Mouse (Mus musculus) forebrain, embryonic 15.5 days (tissue): ENCODE data around the gene Ube2e3. TPM values are rescaled to one million over a fixed set of nuclear protein-coding genes. Genes with fewer than 3 reads are reported as not detected.

Source experiments
- ATAC-seq: fragments of 200-750 bp; cut with Nextera tagmentation; replicated peaks from 2 replicates; pipeline ENCODE4 v1.8.0; 2017; ENCODE audit warnings: mild to moderate bottlenecking, moderate TSS enrichment, moderate library complexity
- H3K27ac ChIP-seq: fragments of 300-500 bp; sonication (generic); replicated peaks from 2 replicates; pipeline ENCODE4 v1.5.1; 2015; ENCODE audit warnings: mild to moderate bottlenecking, inconsistent platforms
- H3K27me3 ChIP-seq: fragments of 300-500 bp; sonication (generic); 2 replicates; pipeline ENCODE4 v1.6.1; 2015; ENCODE audit warnings: inconsistent platforms
- H3K36me3 ChIP-seq: fragments of 300-500 bp; sonication (generic); 2 replicates; pipeline ENCODE4 v1.6.1; 2015; ENCODE audit warnings: mild to moderate bottlenecking, inconsistent platforms
- H3K4me1 ChIP-seq: fragments of 300-500 bp; sonication (generic); 2 replicates; pipeline ENCODE4 v1.6.1; 2015; ENCODE audit warnings: inconsistent platforms
- H3K4me2 ChIP-seq: fragments of 300-500 bp; sonication (generic); replicated peaks from 2 replicates; pipeline ENCODE4 v1.6.1; 2015; ENCODE audit warnings: mild to moderate bottlenecking, inconsistent platforms
- H3K4me3 ChIP-seq: fragments of 300-500 bp; sonication (generic); 2 replicates; pipeline ENCODE4 v1.5.1; 2015; ENCODE audit warnings: mild to moderate bottlenecking, inconsistent platforms
- H3K9ac ChIP-seq: fragments of 300-500 bp; sonication (generic); replicated peaks from 2 replicates; pipeline ENCODE4 v1.6.1; 2015; ENCODE audit warnings: mild to moderate bottlenecking, inconsistent platforms
- H3K9me3 ChIP-seq: fragments of 300-500 bp; sonication (generic); 2 replicates; pipeline ENCODE4 v1.6.1; 2016; ENCODE audit warnings: inconsistent platforms
- WGBS: fragments of 180-500 bp; shearing (Covaris S2); methylation state at CpG from one replicate; pipeline ENCODE4 v1.1.7; 2015; ENCODE audit warnings: mixed read lengths; 5-methylcytosine and 5-hydroxymethylcytosine counted together
- polyA plus RNA-seq: library from polyadenylated mRNA; unstranded; fragments of >200 nt; fragmentation: Nextera tagmentation; extraction: Ambion mirVana; gene quantifications from 2 replicates; pipeline ENCODE4 v1.2.1, GENCODE M21; 2015

The Ube2e3 gene
- polyA plus RNA-seq, 1 experiment from 2014 or later = 261 TPM

GRCm38 (mm10) chr2:78868511-78868854 lies 559 bp downstream of the Ube2e3 start:
- H3K27ac ChIP-seq = peak overlapping the region; percentile 97
- under 1% methylated on average over 39 of the region's 44 CpGs for WGBS
- H3K27me3 ChIP-seq = no peaks in the 10 kb centered on the region
- no peaks in the 10 kb centered on the region for H3K36me3 ChIP-seq
- ATAC-seq = peak; percentile 73
- peaks cover 27% of the 10 kb centered on the region for H3K4me1 ChIP-seq
- no peaks in the 10 kb centered on the region for H3K9me3 ChIP-seq
- H3K4me2 ChIP-seq = peak overlapping the region; percentile 86
- H3K9ac ChIP-seq = peak overlapping the region; percentile 97
- H3K4me3 ChIP-seq = peak overlapping the region; percentile 80

- no peaks in the 10 kb centered on the region for H3K36me3 ChIP-seq
- no peaks in the 10 kb centered on the region for H3K9me3 ChIP-seq
- under 1% methylated on average over 75 of the region's 114 CpGs for WGBS
- peaks cover 32% of the 10 kb centered on the region for H3K4me1 ChIP-seq
- ATAC-seq = peak; percentile 96
- peak overlapping the region; percentile 80 for H3K4me3 ChIP-seq
- peak overlapping the region; percentile 48 for H3K4me2 ChIP-seq
- peak overlapping the region; percentile 97 for H3K27ac ChIP-seq
- H3K9ac ChIP-seq = peak overlapping the region; percentile 97
- H3K27me3 ChIP-seq = no peaks in the 10 kb centered on the region
Measured at GRCm38 (mm10) chr2:78868951-78869720, 1.2 kb downstream of the Ube2e3 start.

GRCm38 (mm10) chr2:78869721-78870442 lies 2.0 kb downstream of the Ube2e3 start:
- no peaks in the 10 kb centered on the region for H3K27me3 ChIP-seq
- H3K27ac ChIP-seq = peak overlapping the region; percentile 97
- H3K4me1 ChIP-seq = peaks cover 36% of the 10 kb centered on the region
- H3K36me3 ChIP-seq = no peaks in the 10 kb centered on the region
- ATAC-seq = no peak
- no peaks in the 10 kb centered on the region for H3K9me3 ChIP-seq
- peak overlapping the region; percentile 97 for H3K9ac ChIP-seq
- H3K4me3 ChIP-seq = peak overlapping the region; percentile 80
- peak overlapping the region; percentile 48 for H3K4me2 ChIP-seq
- 1% methylated on average over 35 of the region's 35 CpGs for WGBS

DNA sequence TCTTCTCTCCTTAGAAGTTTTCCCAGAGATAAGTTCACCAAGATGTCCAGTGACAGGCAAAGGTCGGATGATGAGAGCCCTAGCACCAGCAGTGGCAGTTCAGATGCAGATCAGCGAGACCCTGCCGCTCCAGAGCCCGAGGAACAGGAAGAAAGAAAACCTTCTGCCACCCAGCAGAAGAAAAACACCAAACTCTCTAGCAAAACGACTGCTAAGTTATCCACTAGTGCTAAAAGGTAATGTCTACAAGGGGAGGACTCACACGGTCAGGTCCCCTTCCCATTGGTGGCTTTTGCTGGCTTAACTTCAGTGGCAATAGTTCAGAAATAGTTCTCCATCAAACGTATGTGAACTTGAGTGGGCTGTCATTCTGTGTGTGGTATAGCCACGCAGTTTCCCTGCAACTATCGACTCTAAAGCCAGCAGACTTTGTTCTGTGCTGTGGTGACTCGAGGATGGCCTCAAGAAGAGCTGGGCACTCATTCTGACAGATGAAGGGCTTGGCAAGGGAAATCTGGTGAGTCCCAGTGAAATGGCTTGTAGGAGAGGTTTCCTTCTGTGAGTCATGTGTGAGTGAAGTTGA lies 2.6 kb downstream of the Ube2e3 start:
- Histone ChIP-seq H3K4me3 (peak overlapping the region; percentile 80), H3K9me3 (no peaks in the 10 kb centered on the region), H3K9ac (peak overlapping the region; percentile 97), H3K27me3 (no peaks in the 10 kb centered on the region), H3K4me1 (peaks cover 41% of the 10 kb centered on the region), H3K27ac (peak overlapping the region; percentile 97), H3K36me3 (no peaks in the 10 kb centered on the region), H3K4me2 (peak overlapping the region; percentile 48)
- no peak for ATAC-seq
- WGBS = 3% methylated on average over 10 of the region's 10 CpGs

GRCm38 (mm10) chr2:78871971-78872860 lies 4.3 kb downstream of the Ube2e3 start:
- Histone ChIP-seq H3K36me3 (no peaks in the 10 kb centered on the region), H3K27ac (peak overlapping the region; percentile 79), H3K9me3 (no peaks in the 10 kb centered on the region), H3K9ac (peak overlapping the region; percentile 97), H3K27me3 (no peaks in the 10 kb centered on the region), H3K4me2 (peak overlapping the region; percentile 48), H3K4me1 (peaks cover 49% of the 10 kb centered on the region), H3K4me3 (peak overlapping the region; percentile 80)
- 0 out of 2 replicates have a peak, but pooled peaks have one; percentile 24 for ATAC-seq
- WGBS = 10% methylated on average over 8 of the region's 8 CpGs

- no peak for ATAC-seq
- Histone ChIP-seq H3K4me1 (peaks cover 55% of the 10 kb centered on the region), H3K27ac (no peak overlapping the region), H3K4me3 (peak overlapping the region; percentile 11), H3K4me2 (peak overlapping the region; percentile 35), H3K36me3 (no peaks in the 10 kb centered on the region), H3K9ac (peak overlapping the region; percentile 5; the same call in 1 of the 2 replicates), H3K27me3 (no peaks in the 10 kb centered on the region), H3K9me3 (no peaks in the 10 kb centered on the region)
- WGBS = 15% methylated on average over 2 of the region's 2 CpGs
Measured at GRCm38 (mm10) chr2:78873946-78874345, 6.0 kb downstream of the Ube2e3 start.

GRCm38 (mm10) chr2:78876002-78876401 lies 8.1 kb downstream of the Ube2e3 start:
- H3K9ac ChIP-seq = no peak overlapping the region
- no peak overlapping the region for H3K27ac ChIP-seq
- no peaks in the 10 kb centered on the region for H3K27me3 ChIP-seq
- peaks cover 54% of the 10 kb centered on the region for H3K4me1 ChIP-seq
- H3K36me3 ChIP-seq = no peaks in the 10 kb centered on the region
- H3K9me3 ChIP-seq = no peaks in the 10 kb centered on the region
- ATAC-seq = no peak
- no peak overlapping the region for H3K4me3 ChIP-seq
- H3K4me2 ChIP-seq = no peak overlapping the region

GRCm38 (mm10) chr2:78882068-78882467 lies 14.1 kb downstream of the Ube2e3 start:
- Histone ChIP-seq H3K4me1 (peaks cover 21% of the 10 kb centered on the region), H3K4me3 (no peak overlapping the region), H3K27ac (no peak overlapping the region), H3K9ac (no peak overlapping the region), H3K36me3 (no peaks in the 10 kb centered on the region), H3K4me2 (no peak overlapping the region), H3K27me3 (no peaks in the 10 kb centered on the region), H3K9me3 (no peaks in the 10 kb centered on the region)
- no peak for ATAC-seq
- 89% methylated on average over 1 of the region's 1 CpGs for WGBS

GRCm38 (mm10) chr2:78882743-78883433 lies 15.0 kb downstream of the Ube2e3 start:
- H3K9ac ChIP-seq = no peak overlapping the region
- no peak for ATAC-seq
- H3K4me1 ChIP-seq = peaks cover 18% of the 10 kb centered on the region
- H3K4me2 ChIP-seq = no peak overlapping the region
- 90% methylated on average over 3 of the region's 3 CpGs for WGBS
- H3K9me3 ChIP-seq = no peaks in the 10 kb centered on the region
- H3K27ac ChIP-seq = no peak overlapping the region
- no peaks in the 10 kb centered on the region for H3K36me3 ChIP-seq
- no peak overlapping the region for H3K4me3 ChIP-seq
- no peaks in the 10 kb centered on the region for H3K27me3 ChIP-seq

DNA sequence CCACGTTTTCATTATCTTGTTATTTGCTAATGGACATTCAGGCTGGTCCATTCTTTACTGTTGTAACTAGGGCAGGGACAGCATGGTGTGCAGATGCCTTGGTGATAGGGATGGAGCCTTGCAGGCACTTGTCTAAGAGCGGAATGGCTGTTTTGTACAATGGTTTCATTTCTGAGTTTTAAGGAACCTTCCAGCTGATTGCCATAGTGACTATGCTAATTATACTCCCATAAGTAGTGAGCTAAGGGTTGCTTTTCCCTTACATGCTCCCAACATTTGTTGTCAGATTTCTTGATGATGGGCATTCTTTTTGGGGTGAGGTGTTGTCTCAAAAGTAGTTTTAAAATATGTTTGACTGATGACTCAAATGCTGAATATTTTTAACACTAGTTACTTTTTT lies 18.5 kb downstream of the Ube2e3 start:
- Histone ChIP-seq H3K27ac (no peak overlapping the region), H3K4me2 (no peak overlapping the region), H3K9me3 (no peaks in the 10 kb centered on the region), H3K9ac (no peak overlapping the region), H3K36me3 (no peaks in the 10 kb centered on the region), H3K4me1 (peaks cover 17% of the 10 kb centered on the region), H3K4me3 (no peak overlapping the region), H3K27me3 (no peaks in the 10 kb centered on the region)
- WGBS = 66% methylated on average over 2 of the region's 2 CpGs
- no peak for ATAC-seq

- Histone ChIP-seq H3K4me2 (no peak overlapping the region), H3K4me1 (peaks cover 17% of the 10 kb centered on the region), H3K4me3 (no peak overlapping the region), H3K9me3 (no peaks in the 10 kb centered on the region), H3K36me3 (no peaks in the 10 kb centered on the region), H3K9ac (no peak overlapping the region), H3K27me3 (no peaks in the 10 kb centered on the region), H3K27ac (no peak overlapping the region)
- WGBS = 53% methylated on average over 3 of the region's 3 CpGs
- no peak for ATAC-seq
Measured at GRCm38 (mm10) chr2:78888190-78888589, 20.3 kb downstream of the Ube2e3 start.
